Mouse (Mus musculus): Measurements from ENCODE around the gene Fry. TPM values are rescaled to one million over a fixed set of nuclear protein-coding genes. Genes with fewer than 3 reads are reported as not detected.

The Fry gene
- total and polyA plus RNA-seq, 2 experiments from 2014 or later = 47.6 to 130 TPM

DNA sequence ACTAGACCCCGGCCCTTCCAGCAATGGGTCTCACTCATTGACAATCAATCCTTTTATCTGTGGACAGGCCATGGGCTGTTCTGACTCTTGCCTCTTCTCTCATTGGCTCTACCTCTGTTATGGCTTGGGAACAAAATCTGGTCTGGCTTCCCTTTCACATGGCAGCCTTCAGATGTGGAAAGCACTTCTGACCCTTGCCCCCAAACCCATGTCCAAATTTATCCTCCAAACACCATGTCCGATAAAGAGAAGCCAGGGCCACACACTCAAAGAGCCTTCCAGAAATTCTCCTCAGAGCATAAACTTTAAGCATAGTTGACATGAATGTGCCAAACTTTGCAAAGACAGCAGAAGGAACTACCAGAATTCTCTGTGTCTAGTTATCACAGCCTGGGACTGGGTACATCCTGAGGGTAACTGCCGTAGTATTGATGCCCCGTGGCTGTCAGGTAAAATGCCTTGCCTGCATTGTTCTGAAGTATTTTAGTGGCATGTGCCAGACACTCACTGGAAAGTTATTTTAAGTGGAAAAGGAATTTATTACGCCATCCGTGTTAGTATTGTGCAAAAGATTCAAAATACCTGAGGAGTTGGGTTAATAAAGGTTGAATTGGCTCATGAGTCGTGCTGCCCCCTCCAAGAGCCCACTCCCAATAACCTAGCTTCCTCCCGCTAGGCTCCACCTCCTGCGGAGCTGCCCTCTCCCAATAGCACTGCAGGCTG is 333.0 kb downstream of the Fry start:
- DNase-seq (no peak), ATAC-seq (no peak)
- Histone ChIP-seq H3K4me3 (ENCODE audit: low read depth, low read length) (no peak overlapping the region), H3K9ac (no peak overlapping the region), H3K27ac (ENCODE audit: low read depth, low read length) (no peak overlapping the region), H3K9me3 (ENCODE audit: low read length) (0 out of 2 replicates have a peak, but pooled peaks cover 7% of the 10 kb centered on the region), H3K36me3 (ENCODE audit: insufficient read depth) (peaks cover 90% of the 10 kb centered on the region), H3K27me3 (ENCODE audit: insufficient read depth, low read length) (no peaks in the 10 kb centered on the region), H3K4me2 (ENCODE audit: low read depth) (no peak overlapping the region), H3K4me1 (ENCODE audit: insufficient read depth) (no peaks in the 10 kb centered on the region)
- TF ChIP-seq CTCF (IDR thresholded peaks at IDR 0.05; ENCODE audit: low read depth) = no peak
- 83% methylated on average over 9 of the region's 9 CpGs for WGBS

GRCm38 (mm10) chr5:150452004-150452626 is 333.7 kb downstream of the Fry start:
- Histone ChIP-seq H3K4me2 (ENCODE audit: low read depth) (no peak overlapping the region), H3K36me3 (ENCODE audit: insufficient read depth) (peaks cover 84% of the 10 kb centered on the region), H3K4me3 (ENCODE audit: low read depth, low read length) (no peak overlapping the region), H3K9ac (no peak overlapping the region), H3K27ac (ENCODE audit: low read depth, low read length) (no peak overlapping the region), H3K27me3 (ENCODE audit: insufficient read depth, low read length) (no peaks in the 10 kb centered on the region), H3K9me3 (ENCODE audit: low read length) (0 out of 2 replicates have a peak, but pooled peaks cover 7% of the 10 kb centered on the region), H3K4me1 (ENCODE audit: insufficient read depth) (no peaks in the 10 kb centered on the region)
- ATAC-seq (no peak), DNase-seq (no peak)
- 0 out of 2 replicates have a peak, but pooled peaks have one; percentile 24 for TF ChIP-seq CTCF (IDR thresholded peaks at IDR 0.05; ENCODE audit: low read depth)
- WGBS = 50% methylated on average over 1 of the region's 1 CpGs

GRCm38 (mm10) chr5:150452671-150453070 is 334.2 kb downstream of the Fry start:
- H3K27me3 ChIP-seq (ENCODE audit: insufficient read depth, low read length) = no peaks in the 10 kb centered on the region
- no peak for ATAC-seq
- 0 out of 2 replicates have a peak, but pooled peaks cover 7% of the 10 kb centered on the region for H3K9me3 ChIP-seq (ENCODE audit: low read length)
- H3K4me1 ChIP-seq (ENCODE audit: insufficient read depth) = no peaks in the 10 kb centered on the region
- H3K4me3 ChIP-seq (ENCODE audit: low read depth, low read length) = no peak overlapping the region
- no peak for TF ChIP-seq CTCF (IDR thresholded peaks at IDR 0.05; ENCODE audit: low read depth)
- no peak overlapping the region for H3K4me2 ChIP-seq (ENCODE audit: low read depth)
- H3K36me3 ChIP-seq (ENCODE audit: insufficient read depth) = peaks cover 83% of the 10 kb centered on the region
- H3K9ac ChIP-seq = no peak overlapping the region
- H3K27ac ChIP-seq (ENCODE audit: low read depth, low read length) = no peak overlapping the region
- DNase-seq = no peak

DNA sequence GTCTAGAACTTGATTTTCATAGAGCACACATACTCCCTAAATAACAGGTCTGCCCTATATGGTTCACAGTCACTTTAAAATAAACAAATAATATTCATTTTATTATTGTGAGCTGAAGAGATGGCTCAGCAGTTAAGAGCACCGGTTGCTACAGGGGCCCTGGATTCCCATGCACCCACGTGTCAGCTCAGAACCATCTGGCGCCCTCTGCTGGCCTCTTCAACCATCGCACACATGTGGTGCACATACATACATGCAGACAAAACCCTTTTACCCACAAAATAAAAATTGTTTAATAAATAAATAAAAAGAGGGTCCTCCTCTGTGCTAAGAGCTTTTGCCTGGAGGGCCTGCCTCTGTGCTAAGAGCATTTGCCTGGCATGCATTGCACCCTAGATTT is 335.0 kb downstream of the Fry start:
- no peak overlapping the region for H3K9ac ChIP-seq
- no peak overlapping the region for H3K4me2 ChIP-seq (ENCODE audit: low read depth)
- H3K27me3 ChIP-seq (ENCODE audit: insufficient read depth, low read length) = no peaks in the 10 kb centered on the region
- DNase-seq = no peak
- 0 out of 2 replicates have a peak, but pooled peaks cover 7% of the 10 kb centered on the region for H3K9me3 ChIP-seq (ENCODE audit: low read length)
- H3K4me3 ChIP-seq (ENCODE audit: low read depth, low read length) = no peak overlapping the region
- ATAC-seq = no peak
- no peak for TF ChIP-seq CTCF (IDR thresholded peaks at IDR 0.05; ENCODE audit: low read depth)
- no peak overlapping the region for H3K27ac ChIP-seq (ENCODE audit: low read depth, low read length)
- H3K4me1 ChIP-seq (ENCODE audit: insufficient read depth) = no peaks in the 10 kb centered on the region
- peaks cover 84% of the 10 kb centered on the region for H3K36me3 ChIP-seq (ENCODE audit: insufficient read depth)
- WGBS = 88% methylated on average over 4 of the region's 4 CpGs

- H3K4me2 ChIP-seq (ENCODE audit: low read depth) = no peak overlapping the region
- H3K4me1 ChIP-seq (ENCODE audit: insufficient read depth) = no peaks in the 10 kb centered on the region
- no peak for ATAC-seq
- H3K36me3 ChIP-seq (ENCODE audit: insufficient read depth) = peaks cover 69% of the 10 kb centered on the region
- H3K9ac ChIP-seq = no peak overlapping the region
- 0 out of 2 replicates have a peak, but pooled peaks cover 7% of the 10 kb centered on the region for H3K9me3 ChIP-seq (ENCODE audit: low read length)
- H3K27me3 ChIP-seq (ENCODE audit: insufficient read depth, low read length) = no peaks in the 10 kb centered on the region
- WGBS = 87% methylated on average over 17 of the region's 17 CpGs
- H3K27ac ChIP-seq (ENCODE audit: low read depth, low read length) = no peak overlapping the region
- no peak for TF ChIP-seq CTCF (IDR thresholded peaks at IDR 0.05; ENCODE audit: low read depth)
- no peak for DNase-seq
- H3K4me3 ChIP-seq (ENCODE audit: low read depth, low read length) = no peak overlapping the region
Observed at GRCm38 (mm10) chr5:150457165-150457903, 338.9 kb downstream of the Fry start.

DNA sequence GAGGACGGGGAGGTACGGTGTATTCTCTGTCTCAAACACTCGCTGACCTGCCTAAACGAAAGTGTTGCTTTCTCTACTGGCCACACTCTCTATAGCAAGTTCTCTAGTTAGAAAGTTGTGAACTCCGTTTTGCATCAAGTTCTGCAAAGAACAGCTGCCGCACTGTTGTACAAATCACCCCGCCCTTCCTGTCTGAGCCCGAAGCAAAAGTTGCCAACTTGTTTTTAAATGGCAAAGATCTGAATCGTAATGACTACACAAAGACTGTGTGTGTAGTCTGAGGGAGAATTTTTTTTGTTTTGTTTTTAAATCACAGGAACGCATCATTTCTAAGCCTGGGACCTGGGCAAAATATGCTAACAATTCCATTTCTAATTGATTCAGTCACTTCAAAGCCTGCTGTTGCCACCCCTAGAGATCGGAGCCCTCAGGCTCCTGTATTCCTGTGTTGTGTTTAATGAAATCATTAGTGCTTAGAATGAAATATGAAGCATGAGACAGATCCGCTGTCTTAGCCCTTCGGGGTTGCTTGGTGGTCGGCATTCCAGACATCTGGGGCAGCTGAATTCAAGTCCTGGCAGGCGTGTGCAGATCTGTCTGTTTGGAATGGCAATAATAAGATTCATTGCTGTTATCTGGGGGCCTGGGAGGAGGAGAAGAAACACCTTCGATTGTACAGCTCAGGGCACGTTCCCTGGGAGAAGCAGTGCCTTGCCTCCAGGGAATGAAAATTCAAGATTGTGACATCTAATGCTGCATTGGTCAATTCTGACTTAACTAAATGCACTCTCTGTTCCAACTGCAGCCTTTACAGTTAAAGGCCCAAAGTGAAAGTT is 339.7 kb downstream of the Fry start:
- no peak overlapping the region for H3K27ac ChIP-seq (ENCODE audit: low read depth, low read length)
- H3K9ac ChIP-seq = no peak overlapping the region
- no peak for TF ChIP-seq CTCF (IDR thresholded peaks at IDR 0.05; ENCODE audit: low read depth)
- no peaks in the 10 kb centered on the region for H3K4me1 ChIP-seq (ENCODE audit: insufficient read depth)
- ATAC-seq (no peak), DNase-seq (no peak)
- 60% methylated on average over 17 of the region's 17 CpGs for WGBS
- H3K27me3 ChIP-seq (ENCODE audit: insufficient read depth, low read length) = no peaks in the 10 kb centered on the region
- H3K4me3 ChIP-seq (ENCODE audit: low read depth, low read length) = no peak overlapping the region
- peaks cover 65% of the 10 kb centered on the region for H3K36me3 ChIP-seq (ENCODE audit: insufficient read depth)
- 0 out of 2 replicates have a peak, but pooled peaks cover 3% of the 10 kb centered on the region for H3K9me3 ChIP-seq (ENCODE audit: low read length)
- H3K4me2 ChIP-seq (ENCODE audit: low read depth) = no peak overlapping the region
